Mouse (Mus musculus) c-Kit-positive CD71-negative TER-119-negative erythroid progenitor cells, embryonic 14.5 days (primary cell): ENCODE data around the gene Txndc17.
"Not testable (repeated sequence)": the region's sequence is repeated elsewhere in the genome, so short reads cannot be mapped to it uniquely, and the experiment has no call there.

Experiments used
- DNase-seq: peaks from one replicate; pipeline ENCODE4 v3.0.0-alpha.2; 2013; ENCODE audit warnings: low read depth

Gene Txndc17

GRCm38 (mm10) chr11:72207204-72207833 is at the start of gene Txndc17, which contains the start of gene 4933427D14Rik:
Gene Txndc17, plus strand, starts transcription at chr11:72207547.
Gene 4933427D14Rik, minus strand, starts transcription at chr11:72207459.
- peak; percentile 81 for DNase-seq

- no peak for DNase-seq
These were observed 44.1 kb upstream of the Txndc17 start for GRCm38 (mm10) chr11:72163198-72163597.

- no peak for DNase-seq
These were observed 37.5 kb upstream of the Txndc17 start for GRCm38 (mm10) chr11:72169871-72170270.

- not testable (repeated sequence) for DNase-seq
These were observed 35.4 kb upstream of the Txndc17 start for GRCm38 (mm10) chr11:72171906-72172305.

- DNase-seq: no peak
These were observed 33.8 kb upstream of the Txndc17 start for GRCm38 (mm10) chr11:72173506-72173905.

- no peak for DNase-seq
These were observed 32.6 kb upstream of the Txndc17 start for GRCm38 (mm10) chr11:72174721-72175120.

DNA sequence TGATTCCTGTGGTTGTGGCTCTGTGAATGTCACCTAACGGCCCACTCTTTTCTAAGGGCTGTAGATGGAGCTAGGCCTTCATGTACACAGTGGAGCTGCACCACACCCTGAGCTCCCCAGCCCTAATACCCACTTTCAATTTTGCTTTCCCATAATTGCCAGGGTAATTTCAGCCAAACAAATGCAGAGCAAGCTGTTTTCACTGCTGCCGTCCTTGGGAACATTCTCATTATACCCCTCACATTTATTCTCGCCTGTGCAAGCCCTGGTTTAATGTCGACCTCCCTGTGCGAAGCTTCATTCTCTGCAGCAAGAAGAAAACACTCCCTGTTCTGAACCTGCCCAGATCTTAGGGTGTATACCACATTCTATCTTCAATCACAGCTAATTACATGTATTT is 31.4 kb upstream of the Txndc17 start:
- no peak for DNase-seq

DNA sequence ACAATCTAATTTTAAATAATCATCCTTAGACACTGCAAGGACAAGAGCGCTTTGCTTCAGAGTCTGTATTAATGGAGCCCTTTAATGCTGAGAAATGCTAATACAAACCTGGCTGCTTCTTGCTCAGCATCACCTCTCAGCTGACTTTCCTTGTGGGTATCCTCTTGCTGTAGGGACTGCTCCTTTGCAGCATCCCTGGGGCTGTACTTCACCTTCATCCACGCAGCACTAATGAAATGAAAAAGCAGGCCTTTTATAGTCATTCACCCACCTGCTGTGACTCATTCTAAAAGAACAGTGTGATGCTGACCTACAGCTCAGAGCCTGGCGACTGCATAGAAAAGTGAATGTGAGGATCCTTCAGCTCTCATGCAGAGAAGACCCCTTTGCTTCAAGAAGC is 30.8 kb upstream of the Txndc17 start:
- no peak for DNase-seq

GRCm38 (mm10) chr11:72180556-72180955 is 26.8 kb upstream of the Txndc17 start:
- DNase-seq: no peak

- DNase-seq: no peak
These were observed 26.2 kb upstream of the Txndc17 start for GRCm38 (mm10) chr11:72181136-72181535.

DNA sequence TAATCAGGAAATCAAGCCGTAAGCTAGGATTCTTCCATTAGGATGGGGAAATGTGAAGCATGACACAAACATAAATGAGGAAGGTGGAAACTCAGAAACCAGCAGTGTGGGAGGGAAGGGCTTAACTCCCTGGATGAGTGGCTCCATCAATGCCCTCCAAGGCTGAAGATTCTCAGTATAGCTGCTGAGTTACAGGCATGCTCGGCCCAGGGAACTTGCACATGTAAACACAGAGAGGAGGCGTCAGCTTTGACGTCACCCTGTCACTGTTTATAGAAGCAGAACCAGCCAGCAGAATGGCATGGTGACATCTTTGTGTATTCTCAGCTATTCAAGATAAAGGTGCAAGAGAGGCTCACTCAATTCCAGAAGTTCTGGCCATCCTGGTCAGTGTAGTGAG is 23.1 kb upstream of the Txndc17 start:
- no peak for DNase-seq

DNA sequence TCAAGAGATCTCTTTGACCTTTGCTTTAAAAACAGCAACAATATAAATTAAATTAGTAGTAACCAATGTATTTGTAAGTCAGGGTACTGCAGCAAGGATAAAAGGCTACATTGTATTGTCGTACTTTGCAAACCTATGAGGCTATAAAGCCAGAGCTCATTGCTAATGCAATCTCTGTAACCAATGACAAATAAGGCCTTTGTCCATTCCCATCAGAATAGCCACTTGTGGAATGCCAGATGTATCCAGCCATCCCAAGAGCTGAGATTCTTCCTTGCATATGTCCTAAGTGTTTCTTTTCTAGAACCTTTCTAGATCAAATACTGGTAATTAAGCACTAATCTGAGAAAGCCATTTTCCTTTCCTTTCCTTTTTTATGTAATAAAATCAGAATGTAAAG is 16.5 kb upstream of the Txndc17 start:
- DNase-seq: no peak

DNA sequence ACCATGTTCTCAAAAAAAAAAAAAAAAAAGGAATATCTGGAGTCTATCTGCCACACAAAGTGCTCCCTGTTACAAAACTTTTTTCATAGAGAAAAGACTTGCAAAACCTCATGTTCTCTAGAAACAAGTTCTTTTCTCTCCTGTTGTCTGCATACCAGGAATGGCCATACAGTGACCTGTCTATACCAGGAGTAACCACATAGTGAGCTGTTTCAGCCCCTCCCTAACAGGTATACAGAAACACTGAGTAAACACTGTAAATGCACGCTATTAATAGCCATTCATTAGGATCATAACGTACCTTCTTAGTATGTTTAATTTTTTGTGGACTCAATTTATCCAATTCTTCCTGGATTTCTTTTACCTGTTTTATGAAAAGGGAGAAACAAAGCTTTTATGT is 13.1 kb upstream of the Txndc17 start:
- no peak for DNase-seq

- DNase-seq: no peak
These were observed 10.8 kb upstream of the Txndc17 start for GRCm38 (mm10) chr11:72196506-72196905.

DNA sequence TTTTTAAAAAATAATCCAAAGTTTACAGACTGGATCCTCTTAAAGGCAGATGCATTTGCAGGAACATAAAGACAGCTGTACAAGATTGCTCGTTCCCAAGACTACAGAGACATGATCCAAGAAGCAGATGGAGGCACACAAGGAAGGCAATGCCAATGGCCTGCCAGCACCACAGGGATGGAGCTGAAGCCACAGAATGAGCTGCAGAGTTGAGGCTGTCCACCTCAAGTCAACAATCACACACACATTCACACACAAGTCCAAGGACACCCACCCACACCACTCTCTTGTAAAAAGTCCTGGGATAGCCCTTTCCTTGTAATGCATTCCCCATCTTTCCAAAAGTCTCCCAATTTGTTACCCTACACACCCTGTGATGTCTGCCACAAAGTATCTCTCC is 3.9 kb upstream of the Txndc17 start:
- no peak for DNase-seq

- DNase-seq: no peak
These were observed 2.1 kb upstream of the Txndc17 start for GRCm38 (mm10) chr11:72205256-72205655.

- no peak for DNase-seq
These were observed 775 bp upstream of the Txndc17 start, which contains the start of gene Gm43951 for GRCm38 (mm10) chr11:72206341-72207203. Gene Gm43951, minus strand, starts transcription at chr11:72206840.

- DNase-seq: no peak
These were observed 559 bp downstream of the Txndc17 start for GRCm38 (mm10) chr11:72207834-72208377.

DNA sequence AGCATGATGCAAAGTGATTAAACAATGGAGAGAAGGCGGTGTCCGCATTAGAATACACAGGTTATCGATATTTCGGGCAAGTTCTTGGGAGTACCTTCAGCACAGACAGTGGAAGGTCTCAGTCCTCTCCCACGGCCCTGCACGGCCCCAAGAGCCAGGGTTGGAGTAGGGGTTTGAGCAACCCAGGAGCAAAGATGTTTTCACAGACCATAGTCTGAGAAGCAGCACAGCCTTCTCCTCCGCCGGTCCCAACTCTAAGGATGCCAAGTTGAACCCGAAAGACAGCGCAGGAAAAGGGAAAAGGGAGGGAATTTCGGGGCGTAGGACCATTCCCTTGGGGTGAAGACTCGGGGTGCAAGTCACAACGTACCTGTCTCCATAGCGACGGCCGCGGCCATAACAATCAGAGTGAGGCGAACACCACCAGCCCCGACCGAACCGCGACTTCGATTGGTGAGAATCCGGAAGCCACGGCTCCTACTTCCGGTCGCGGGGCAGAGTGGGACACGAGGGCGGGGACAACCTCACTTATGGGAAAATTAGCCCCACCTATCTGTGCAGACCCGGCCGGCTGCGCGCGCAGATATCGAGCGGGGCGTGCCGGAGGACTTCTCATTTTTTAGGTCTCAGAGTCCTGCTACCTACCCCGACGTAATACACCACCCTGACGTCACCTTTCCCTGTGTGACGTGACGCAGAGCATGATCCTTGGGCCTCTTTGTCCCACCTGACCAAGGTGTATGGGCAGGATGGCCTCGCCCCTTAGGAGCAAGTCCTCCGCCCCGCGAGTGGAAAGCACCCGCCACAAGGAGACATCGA is 7.5 kb downstream of the Txndc17 start:
- peak; percentile 94 for DNase-seq

- DNase-seq: no peak
These were observed 8.1 kb downstream of the Txndc17 start, which contains the start of gene Med31 for GRCm38 (mm10) chr11:72215410-72215797. Gene Med31, minus strand, starts transcription at chr11:72215592.

DNA sequence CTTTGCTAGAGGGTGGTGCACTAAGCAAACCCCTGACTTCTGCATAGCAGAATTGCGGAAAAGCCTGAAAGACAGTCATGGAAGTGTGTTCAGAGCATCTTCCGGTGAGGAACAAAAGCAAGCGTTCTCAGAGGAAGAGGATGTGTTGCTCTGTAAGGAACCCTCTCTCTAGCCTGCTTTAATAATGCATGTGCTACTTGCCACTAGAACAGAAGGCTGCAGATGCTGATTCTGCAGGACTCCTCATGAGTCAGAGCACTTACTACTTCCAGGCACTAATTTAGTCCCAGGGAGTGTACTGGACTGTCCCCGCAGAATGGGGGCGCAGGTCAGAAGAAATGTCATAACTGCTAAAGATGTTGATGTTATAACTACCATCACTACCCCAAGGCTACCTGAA is 9.8 kb downstream of the Txndc17 start:
- DNase-seq: no peak

GRCm38 (mm10) chr11:72221278-72221677 is 13.9 kb downstream of the Txndc17 start:
- DNase-seq: peak; percentile 73
